Mouse (Mus musculus): ENCODE measurements around the gene Nlgn2. TPM values are rescaled to one million over a fixed set of nuclear protein-coding genes. Genes with fewer than 3 reads are reported as not detected.

Nlgn2 gene
- polyA plus RNA-seq, 1 experiment from 2014 or later = 2.6 TPM

- peak; percentile 7; the same call in 1 of the 2 replicates for ATAC-seq (ENCODE audit: insufficient number of reproducible peaks, insufficient read depth, low FRiP score, low read depth)
- Histone ChIP-seq H3K9ac (ENCODE audit: low read length) (peak overlapping the region; percentile 69), H3K36me3 (ENCODE audit: control insufficient read depth, insufficient read depth, low read length) (no peaks in the 10 kb centered on the region), H3K9me3 (ENCODE audit: control insufficient read depth, low read length) (no peaks in the 10 kb centered on the region), H3K27ac (replicated peaks in 1 of 2; ENCODE audit: control insufficient read depth in 1 of 2, insufficient read depth in 1 of 2, low read depth in 2 of 2, low read length in 2 of 2) (peak overlapping the region; percentile 50 to 53), H3K4me2 (ENCODE audit: low read length) (peak overlapping the region; percentile 95), H3K4me3 (ENCODE audit: control insufficient read depth in 1 of 2, insufficient read depth in 1 of 2, low read depth in 1 of 2, low read length in 2 of 2) (peak overlapping the region; percentile 46 to 51), H3K4me1 (ENCODE audit: control insufficient read depth in 2 of 2, insufficient read depth in 2 of 2, low read length in 2 of 2) (peaks cover 25 to 58% of the 10 kb centered on the region in 2 experiments), H3K27me3 (ENCODE audit: control insufficient read depth, insufficient read depth, low read length) (peaks cover 21% of the 10 kb centered on the region)
- under 1% methylated on average over 36 of the region's 36 CpGs for WGBS
Observed at GRCm38 (mm10) chr11:69800392-69801197, 37.0 kb downstream of the Nlgn2 start.

- WGBS = 2% methylated on average over 11 of the region's 11 CpGs
- H3K4me1 ChIP-seq (ENCODE audit: control insufficient read depth in 2 of 2, insufficient read depth in 2 of 2, low read length in 2 of 2) = peaks cover 25 to 58% of the 10 kb centered on the region in 2 experiments
- no peaks in the 10 kb centered on the region for H3K36me3 ChIP-seq (ENCODE audit: control insufficient read depth, insufficient read depth, low read length)
- peak overlapping the region; percentile 69 for H3K9ac ChIP-seq (ENCODE audit: low read length)
- peak overlapping the region; percentile 95 for H3K4me2 ChIP-seq (ENCODE audit: low read length)
- peak overlapping the region; percentile 46 to 51 for H3K4me3 ChIP-seq (ENCODE audit: control insufficient read depth in 1 of 2, insufficient read depth in 1 of 2, low read depth in 1 of 2, low read length in 2 of 2)
- no peaks in the 10 kb centered on the region for H3K9me3 ChIP-seq (ENCODE audit: control insufficient read depth, low read length)
- H3K27ac ChIP-seq (replicated peaks in 1 of 2; ENCODE audit: control insufficient read depth in 1 of 2, insufficient read depth in 1 of 2, low read depth in 2 of 2, low read length in 2 of 2) = no peak overlapping the region
- peaks cover 16% of the 10 kb centered on the region for H3K27me3 ChIP-seq (ENCODE audit: control insufficient read depth, insufficient read depth, low read length)
- no peak for ATAC-seq (ENCODE audit: insufficient number of reproducible peaks, insufficient read depth, low FRiP score, low read depth)
Observed at GRCm38 (mm10) chr11:69800138-69800391, 37.5 kb downstream of the Nlgn2 start.

GRCm38 (mm10) chr11:69799394-69800137 lies 38.0 kb downstream of the Nlgn2 start:
- Histone ChIP-seq H3K4me1 (ENCODE audit: control insufficient read depth in 2 of 2, insufficient read depth in 2 of 2, low read length in 2 of 2) (peaks cover 22 to 54% of the 10 kb centered on the region in 2 experiments), H3K9ac (ENCODE audit: low read length) (peak overlapping the region; percentile 69), H3K27ac (replicated peaks in 1 of 2; ENCODE audit: control insufficient read depth in 1 of 2, insufficient read depth in 1 of 2, low read depth in 2 of 2, low read length in 2 of 2) (no peak overlapping the region), H3K4me2 (ENCODE audit: low read length) (peak overlapping the region; percentile 95), H3K4me3 (ENCODE audit: control insufficient read depth in 1 of 2, insufficient read depth in 1 of 2, low read depth in 1 of 2, low read length in 2 of 2) (peak overlapping the region; percentile 46 to 51; a peak in 3 of 4 replicates), H3K36me3 (ENCODE audit: control insufficient read depth, insufficient read depth, low read length) (no peaks in the 10 kb centered on the region), H3K27me3 (ENCODE audit: control insufficient read depth, insufficient read depth, low read length) (peaks cover 15% of the 10 kb centered on the region), H3K9me3 (ENCODE audit: control insufficient read depth, low read length) (no peaks in the 10 kb centered on the region)
- no peak for ATAC-seq (ENCODE audit: insufficient number of reproducible peaks, insufficient read depth, low FRiP score, low read depth)
- 37% methylated on average over 11 of the region's 12 CpGs for WGBS

- H3K4me1 ChIP-seq (ENCODE audit: control insufficient read depth in 2 of 2, insufficient read depth in 2 of 2, low read length in 2 of 2) = peaks cover 12 to 43% of the 10 kb centered on the region in 2 experiments; a peak in 3 of 4 replicates
- no peak for ATAC-seq (ENCODE audit: insufficient number of reproducible peaks, insufficient read depth, low FRiP score, low read depth)
- WGBS = 69% methylated on average over 7 of the region's 7 CpGs
Observed at GRCm38 (mm10) chr11:69797924-69798323, 39.7 kb downstream of the Nlgn2 start.

GRCm38 (mm10) chr11:69795983-69796435 lies 41.6 kb downstream of the Nlgn2 start:
- peak overlapping the region in 1 of 2 experiments; percentile 58; a peak in 1 of 4 replicates for H3K27ac ChIP-seq (replicated peaks in 1 of 2; ENCODE audit: control insufficient read depth in 1 of 2, insufficient read depth in 1 of 2, low read depth in 2 of 2, low read length in 2 of 2)
- H3K9ac ChIP-seq (ENCODE audit: low read length) = peak overlapping the region; percentile 73
- 5% methylated on average over 13 of the region's 13 CpGs for WGBS

More at GRCm38 (mm10) chr11:69797924-69798323, 39.7 kb downstream of the Nlgn2 start:
- H3K9me3 ChIP-seq (ENCODE audit: control insufficient read depth, low read length) = no peaks in the 10 kb centered on the region
- H3K9ac ChIP-seq (ENCODE audit: low read length) = no peak overlapping the region
- H3K4me2 ChIP-seq (ENCODE audit: low read length) = no peak overlapping the region
- no peak overlapping the region for H3K4me3 ChIP-seq (ENCODE audit: control insufficient read depth in 1 of 2, insufficient read depth in 1 of 2, low read depth in 1 of 2, low read length in 2 of 2)
- no peak overlapping the region for H3K27ac ChIP-seq (replicated peaks in 1 of 2; ENCODE audit: control insufficient read depth in 1 of 2, insufficient read depth in 1 of 2, low read depth in 2 of 2, low read length in 2 of 2)
- H3K27me3 ChIP-seq (ENCODE audit: control insufficient read depth, insufficient read depth, low read length) = peaks cover 15% of the 10 kb centered on the region
- no peaks in the 10 kb centered on the region for H3K36me3 ChIP-seq (ENCODE audit: control insufficient read depth, insufficient read depth, low read length)

GRCm38 (mm10) chr11:69795168-69795982 lies 42.2 kb downstream of the Nlgn2 start, which contains the start of gene Chrnb1:
TSS of gene Chrnb1 (minus strand) at chr11:69795943.
- Histone ChIP-seq H3K27ac (replicated peaks in 1 of 2; ENCODE audit: control insufficient read depth in 1 of 2, insufficient read depth in 1 of 2, low read depth in 2 of 2, low read length in 2 of 2) (peak within 1 kb of the TSS; percentile 46 to 58), H3K4me1 (ENCODE audit: control insufficient read depth in 2 of 2, insufficient read depth in 2 of 2, low read length in 2 of 2) (peaks cover 12 to 22% of the 10 kb centered on the region in 2 experiments; a peak in 3 of 4 replicates), H3K4me2 (ENCODE audit: low read length) (peak within 1 kb of the TSS; percentile 96), H3K27me3 (ENCODE audit: control insufficient read depth, insufficient read depth, low read length) (peaks cover 8% of the 10 kb centered on the region; the same call in 1 of the 2 replicates), H3K36me3 (ENCODE audit: control insufficient read depth, insufficient read depth, low read length) (no peaks in the 10 kb centered on the region), H3K9me3 (ENCODE audit: control insufficient read depth, low read length) (no peaks in the 10 kb centered on the region), H3K4me3 (ENCODE audit: control insufficient read depth in 1 of 2, insufficient read depth in 1 of 2, low read depth in 1 of 2, low read length in 2 of 2) (peak within 1 kb of the TSS; percentile 59 to 61), H3K9ac (ENCODE audit: low read length) (peak within 1 kb of the TSS; percentile 73)
- peak; percentile 95 for ATAC-seq (ENCODE audit: insufficient number of reproducible peaks, insufficient read depth, low FRiP score, low read depth)
- WGBS = 2% methylated on average over 52 of the region's 52 CpGs

More at GRCm38 (mm10) chr11:69795983-69796435, 41.6 kb downstream of the Nlgn2 start:
- ATAC-seq (ENCODE audit: insufficient number of reproducible peaks, insufficient read depth, low FRiP score, low read depth) = no peak
- no peaks in the 10 kb centered on the region for H3K36me3 ChIP-seq (ENCODE audit: control insufficient read depth, insufficient read depth, low read length)
- no peaks in the 10 kb centered on the region for H3K9me3 ChIP-seq (ENCODE audit: control insufficient read depth, low read length)
- H3K4me2 ChIP-seq (ENCODE audit: low read length) = peak overlapping the region; percentile 96
- peak overlapping the region; percentile 59 to 61 for H3K4me3 ChIP-seq (ENCODE audit: control insufficient read depth in 1 of 2, insufficient read depth in 1 of 2, low read depth in 1 of 2, low read length in 2 of 2)
- H3K27me3 ChIP-seq (ENCODE audit: control insufficient read depth, insufficient read depth, low read length) = peaks cover 8% of the 10 kb centered on the region; the same call in 1 of the 2 replicates
- H3K4me1 ChIP-seq (ENCODE audit: control insufficient read depth in 2 of 2, insufficient read depth in 2 of 2, low read length in 2 of 2) = peaks cover 12 to 28% of the 10 kb centered on the region in 2 experiments; a peak in 3 of 4 replicates

DNA sequence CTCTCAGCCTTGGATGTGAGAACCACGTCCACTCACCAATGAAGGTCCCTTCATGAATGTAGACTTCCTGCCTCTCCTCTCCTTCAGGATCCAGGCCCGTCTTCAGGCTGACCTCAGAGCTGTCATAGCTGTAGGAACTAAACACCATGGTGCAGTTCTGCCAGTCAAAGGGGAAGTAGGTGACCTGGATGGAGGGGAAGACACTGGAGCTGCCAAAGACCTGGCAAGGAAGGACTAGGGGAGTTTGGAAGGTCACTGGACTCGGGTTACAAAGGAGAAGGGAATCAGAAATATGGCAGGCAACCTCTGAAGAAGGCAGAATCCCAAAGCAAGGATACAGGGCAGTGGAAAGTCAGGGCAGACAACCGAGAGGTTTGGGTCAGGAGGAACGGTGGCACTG lies 44.2 kb downstream of the Nlgn2 start:
- no peak overlapping the region for H3K4me3 ChIP-seq (ENCODE audit: control insufficient read depth in 1 of 2, insufficient read depth in 1 of 2, low read depth in 1 of 2, low read length in 2 of 2)
- no peak overlapping the region for H3K27ac ChIP-seq (replicated peaks in 1 of 2; ENCODE audit: control insufficient read depth in 1 of 2, insufficient read depth in 1 of 2, low read depth in 2 of 2, low read length in 2 of 2)
- no peak overlapping the region for H3K4me2 ChIP-seq (ENCODE audit: low read length)
- no peaks in the 10 kb centered on the region for H3K36me3 ChIP-seq (ENCODE audit: control insufficient read depth, insufficient read depth, low read length)
- WGBS = 73% methylated on average over 5 of the region's 5 CpGs
- ATAC-seq (ENCODE audit: insufficient number of reproducible peaks, insufficient read depth, low FRiP score, low read depth) = no peak
- H3K4me1 ChIP-seq (ENCODE audit: control insufficient read depth in 2 of 2, insufficient read depth in 2 of 2, low read length in 2 of 2) = peaks cover 6 to 7% of the 10 kb centered on the region in 2 experiments; a peak in 2 of 4 replicates
- H3K27me3 ChIP-seq (ENCODE audit: control insufficient read depth, insufficient read depth, low read length) = peaks cover 8% of the 10 kb centered on the region; the same call in 1 of the 2 replicates
- H3K9ac ChIP-seq (ENCODE audit: low read length) = no peak overlapping the region
- H3K9me3 ChIP-seq (ENCODE audit: control insufficient read depth, low read length) = no peaks in the 10 kb centered on the region
